Mouse (Mus musculus) embryonic facial prominence, embryonic 14.5 days (tissue): ENCODE measurements around the gene Calm5. TPM values are rescaled to one million over a fixed set of nuclear protein-coding genes. Genes with fewer than 3 reads are reported as not detected.

Experiments
- polyA plus RNA-seq: library from polyadenylated mRNA; unstranded; fragments of >200 nt; fragmentation: Nextera tagmentation; extraction: Ambion mirVana; gene quantifications from 2 replicates; pipeline ENCODE4 v1.2.1, GENCODE M21; 2014

The Calm5 gene
- polyA plus RNA-seq, 1 experiment from 2014 or later, result 0.74 TPM

Other genes with a start within 250 kb of the Calm5 start
- gene Fam208b, start 243.1 kb upstream of the Calm5 start, polyA plus RNA-seq, result 17.1 and 18.1 TPM in 2 replicates
- 4.9 and 7.2 TPM in 2 replicates for gene Asb13, start 220.1 kb upstream of the Calm5 start, polyA plus RNA-seq
- gene Calml3, start 49.9 kb upstream of the Calm5 start, polyA plus RNA-seq, result 7.1 and 10.7 TPM in 2 replicates
- gene Calm4, start 16.4 kb upstream of the Calm5 start, polyA plus RNA-seq, result 25.4 and 99.1 TPM in 2 replicates
- gene Net1, start 64.0 kb downstream of the Calm5 start, polyA plus RNA-seq, result 82.0 and 94.5 TPM in 2 replicates
- gene Tubal3, start 64.1 kb downstream of the Calm5 start, polyA plus RNA-seq, result 0.08 TPM in 1 of 2 replicates, not detected in the other
- 0.13 TPM in 1 of 2 replicates, not detected in the other for gene Ucn3, start 91.2 kb downstream of the Calm5 start, polyA plus RNA-seq
- 2.5 and 2.8 TPM in 2 replicates for gene Akr1c14, start 194.8 kb downstream of the Calm5 start, polyA plus RNA-seq